Comparison of ENCODE assay signal across 10 mouse cellular contexts in the genomic region with DNA sequence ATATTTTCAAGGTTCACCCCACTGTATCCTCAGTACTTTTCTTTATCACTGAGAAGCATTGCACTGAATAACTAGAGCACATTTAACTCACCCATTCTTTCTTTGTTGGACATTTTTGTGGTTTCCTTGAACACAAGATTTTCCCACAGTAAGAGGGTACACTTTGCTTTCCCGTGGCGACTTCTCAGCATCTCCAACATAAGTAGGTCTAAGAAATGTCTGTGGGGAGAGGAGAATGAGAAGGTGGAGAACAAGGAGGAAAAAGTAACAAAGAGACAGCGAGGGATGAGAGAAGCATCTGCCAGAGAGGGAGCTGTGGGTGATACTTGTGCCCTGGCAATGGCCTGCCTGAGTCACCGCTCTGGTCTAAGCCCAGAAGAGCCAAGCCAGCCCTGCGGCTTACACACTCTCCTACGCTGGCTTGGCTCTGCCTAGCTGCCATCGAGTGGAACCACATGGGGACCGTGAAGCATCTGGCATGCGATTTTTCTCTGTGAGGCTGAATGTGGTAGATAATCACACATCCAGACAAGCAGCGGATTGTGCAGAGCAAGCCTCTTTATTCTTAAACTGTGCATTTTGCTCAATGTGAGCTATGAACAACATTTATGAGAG.
DNase-seq lines count a peak whose midpoint lies in the region; ATAC-seq and TF ChIP-seq lines count a peak whose summit lies in the region.
"Had no signal": no experiment of that assay in that cellular context is flagged by ENCODE, and none has a peak within 500 bp of the region (broad histone marks: within the 10 kb centered on the region; RNA-seq: fewer than 3 reads in every experiment).

No protein-coding gene starts in this region.

- H3K4me2 ChIP-seq in forebrain, postnatal 0 days (ENCODE audit: low read depth) = no peak overlapping the region
- no peak overlapping the region for H3K4me2 ChIP-seq in midbrain, embryonic 14.5 days (ENCODE audit: low read length)
- H3K4me2 ChIP-seq: liver, embryonic 15.5 days; stomach, embryonic 15.5 days had no signal

- H3K27ac ChIP-seq in forebrain, postnatal 0 days (ENCODE audit: low read depth, low read length) = no peak overlapping the region
- H3K27ac ChIP-seq in forebrain, embryonic 10.5 days = no peak overlapping the region
- H3K27ac ChIP-seq in midbrain, embryonic 10.5 days (replicated peaks) = no peak overlapping the region
- no peak overlapping the region for H3K27ac ChIP-seq in midbrain, embryonic 14.5 days (replicated peaks; ENCODE audit: low read depth, low read length)
- H3K27ac ChIP-seq: liver, embryonic 15.5 days; stomach, embryonic 15.5 days had no signal

- no peaks in the 10 kb centered on the region for H3K9me3 ChIP-seq in forebrain, postnatal 0 days (ENCODE audit: low read length)
- H3K9me3 ChIP-seq in forebrain, embryonic 10.5 days = no peaks in the 10 kb centered on the region
- no peaks in the 10 kb centered on the region for H3K9me3 ChIP-seq in midbrain, embryonic 10.5 days (replicated peaks)
- no peaks in the 10 kb centered on the region for H3K9me3 ChIP-seq in midbrain, embryonic 14.5 days (ENCODE audit: control insufficient read depth, low read length)
- H3K9me3 ChIP-seq: liver, embryonic 15.5 days; stomach, embryonic 15.5 days had no signal

- in situ Hi-C loops in Patski (cut with MboI; ENCODE audit: low pct_unique_long_range_greater_than_20kb) = no loop called here

- ATAC-seq in forebrain, postnatal 0 days = peak; percentile 92
- peak; percentile 99 for ATAC-seq in Patski
- ATAC-seq in midbrain, embryonic 14.5 days (ENCODE audit: low FRiP score, low TSS enrichment) = no peak

- POLR2A ChIA-PET in Patski (lab: Charles Lee) = no interaction called here

- H3K4me1 ChIP-seq in forebrain, postnatal 0 days (ENCODE audit: insufficient read depth) = no peaks in the 10 kb centered on the region
- H3K4me1 ChIP-seq in forebrain, embryonic 10.5 days = no peaks in the 10 kb centered on the region
- no peaks in the 10 kb centered on the region for H3K4me1 ChIP-seq in midbrain, embryonic 10.5 days
- H3K4me1 ChIP-seq in midbrain, embryonic 14.5 days (ENCODE audit: control insufficient read depth, insufficient read depth, low read length) = no peaks in the 10 kb centered on the region
- H3K4me1 ChIP-seq: liver, embryonic 15.5 days had no signal

- H3K4me3 ChIP-seq in forebrain, postnatal 0 days (ENCODE audit: low read depth, low read length) = no peak overlapping the region
- no peak overlapping the region for H3K4me3 ChIP-seq in forebrain, embryonic 10.5 days
- H3K4me3 ChIP-seq in midbrain, embryonic 10.5 days = no peak overlapping the region
- H3K4me3 ChIP-seq in midbrain, embryonic 14.5 days (replicated peaks; ENCODE audit: low read depth, low read length) = no peak overlapping the region
- H3K4me3 ChIP-seq: liver, embryonic 15.5 days; stomach, embryonic 15.5 days had no signal

- H3K9ac ChIP-seq in forebrain, postnatal 0 days = no peak overlapping the region
- no peak overlapping the region for H3K9ac ChIP-seq in midbrain, embryonic 14.5 days (replicated peaks; ENCODE audit: low read length)
- H3K9ac ChIP-seq: liver, embryonic 15.5 days; stomach, embryonic 15.5 days had no signal

- no peak; the same call in 1 of the 2 replicates for TF ChIP-seq CTCF in forebrain, postnatal 0 days (IDR thresholded peaks at IDR 0.05; ENCODE audit: low read depth)
- TF ChIP-seq CTCF in Patski (IDR thresholded peaks at IDR 0.05) = peak; percentile 49

- WGBS in forebrain, postnatal 0 days = 69% methylated on average over 10 of the region's 10 CpGs
- 88% methylated on average over 10 of the region's 10 CpGs for WGBS in forebrain, embryonic 10.5 days
- WGBS in midbrain, embryonic 10.5 days = 93% methylated on average over 10 of the region's 10 CpGs
- WGBS in midbrain, embryonic 14.5 days = 83% methylated on average over 10 of the region's 10 CpGs

- intact Hi-C loops in left cerebral cortex, postnatal 10 days (cut with DNase I) = no loop called here

- H3K36me3 ChIP-seq in forebrain, postnatal 0 days (ENCODE audit: insufficient read depth) = no peaks in the 10 kb centered on the region
- no peaks in the 10 kb centered on the region for H3K36me3 ChIP-seq in forebrain, embryonic 10.5 days (replicated peaks)
- H3K36me3 ChIP-seq in midbrain, embryonic 10.5 days = no peaks in the 10 kb centered on the region
- H3K36me3 ChIP-seq in midbrain, embryonic 14.5 days (ENCODE audit: control insufficient read depth, insufficient read depth, low read length) = no peaks in the 10 kb centered on the region
- H3K36me3 ChIP-seq: liver, embryonic 15.5 days; stomach, embryonic 15.5 days had no signal

- peak; percentile 66 for DNase-seq in forebrain, postnatal 0 days
- DNase-seq in forebrain, embryonic 10.5 days (ENCODE audit: extremely low spot score, low spot score) = no peak
- DNase-seq in Patski (ENCODE audit: low read depth, low spot score) = peak; percentile 49
- DNase-seq in frontal cortex, postnatal 25 days (ENCODE audit: low spot score in 2 of 2) = peak; percentile 35 to 54
- DNase-seq in left cerebral cortex, postnatal 10 days (ENCODE audit: extremely low spot score in 1 of 2, low spot score in 2 of 2) = peak; percentile 46 to 53
- DNase-seq in right cerebral cortex, postnatal 4 days = peak; percentile 24
- DNase-seq in midbrain, embryonic 10.5 days (ENCODE audit: low spot score) = no peak
- no peak for DNase-seq in midbrain, embryonic 14.5 days

- no peaks in the 10 kb centered on the region for H3K27me3 ChIP-seq in forebrain, postnatal 0 days (ENCODE audit: insufficient read depth, low read length)
- no peaks in the 10 kb centered on the region for H3K27me3 ChIP-seq in forebrain, embryonic 10.5 days (ENCODE audit: poor library complexity, severe bottlenecking)
- no peaks in the 10 kb centered on the region for H3K27me3 ChIP-seq in Patski
- H3K27me3 ChIP-seq in midbrain, embryonic 10.5 days (ENCODE audit: low read depth, poor library complexity, severe bottlenecking) = no peaks in the 10 kb centered on the region
- no peaks in the 10 kb centered on the region for H3K27me3 ChIP-seq in midbrain, embryonic 14.5 days (ENCODE audit: control insufficient read depth, insufficient read depth, low read length)
- H3K27me3 ChIP-seq: liver, embryonic 15.5 days; stomach, embryonic 15.5 days had no signal

- CTCF ChIA-PET in Patski (lab: Charles Lee) = no interaction called here

Comparison
In these comparisons a context has a peak if more than half of its experiments do, and no peak if none do; other contexts are left out.
1. DNase-seq: peak in forebrain, postnatal 0 days (single experiment), Patski (single experiment), frontal cortex, postnatal 25 days (2 of 2), left cerebral cortex, postnatal 10 days (2 of 2) and right cerebral cortex, postnatal 4 days (single experiment); none in forebrain, embryonic 10.5 days (single experiment), midbrain, embryonic 10.5 days (single experiment) and midbrain, embryonic 14.5 days (single experiment).